Mouse (Mus musculus) ES-Bruce4 (cell line): ENCODE data around the gene Itgb8. TPM values are rescaled to one million over a fixed set of nuclear protein-coding genes. Genes with fewer than 3 reads are reported as not detected.

Source experiments
- H3K27ac ChIP-seq: 2 replicates; pipeline ENCODE4 v1.5.1; 2012; ENCODE audit warnings: low read length, inconsistent platforms; ENCODE audit not compliant: insufficient read depth
- H3K27me3 ChIP-seq: 2 replicates; pipeline ENCODE4 v1.6.1; 2012; ENCODE audit warnings: mild to moderate bottlenecking, low read length, inconsistent platforms; ENCODE audit not compliant: control insufficient read depth, poor library complexity, insufficient read depth, severe bottlenecking
- H3K36me3 ChIP-seq: 2 replicates; pipeline ENCODE4 v1.6.1; 2012; ENCODE audit warnings: inconsistent platforms, mild to moderate bottlenecking, low read length, moderate library complexity; ENCODE audit not compliant: control insufficient read depth, poor library complexity, insufficient read depth, severe bottlenecking
- H3K4me1 ChIP-seq: one replicate; pipeline ENCODE4 v1.8.1; 2011; ENCODE audit warnings: low read length; ENCODE audit not compliant: control insufficient read depth, insufficient read depth
- H3K4me3 ChIP-seq: 2 replicates; pipeline ENCODE4 v1.5.1; 2011; ENCODE audit warnings: low read depth, mild to moderate bottlenecking, low read length
- H3K9ac ChIP-seq: 2 replicates; pipeline ENCODE4 v1.6.1; 2012; ENCODE audit warnings: low read depth, mild to moderate bottlenecking, inconsistent platforms; ENCODE audit not compliant: poor library complexity, severe bottlenecking
- H3K9me3 ChIP-seq: replicated peaks from 2 replicates; pipeline ENCODE4 v1.6.1; 2012; ENCODE audit warnings: mild to moderate bottlenecking, low read length, inconsistent platforms; ENCODE audit not compliant: control insufficient read depth, poor library complexity, insufficient read depth, severe bottlenecking
- CTCF ChIP-seq: IDR thresholded peaks from one replicate; pipeline ENCODE4 v1.8.1; 2011; ENCODE audit warnings: low read depth, low read length
- EP300 ChIP-seq: IDR thresholded peaks from 2 replicates; pipeline ENCODE4 v1.6.1; 2011; ENCODE audit warnings: low read depth, low read length; ENCODE audit not compliant: insufficient read depth
- POLR2A ChIP-seq: IDR thresholded peaks from one replicate; pipeline ENCODE4 v1.8.1; 2011; ENCODE audit warnings: low read length; ENCODE audit not compliant: insufficient read depth
- polyA plus RNA-seq: library from polyadenylated mRNA; stranded (reverse); fragments of >200 nt; gene quantifications from 2 replicates; pipeline ENCODE4 v1.2.4, GENCODE M21; 2011; ENCODE audit warnings: low read depth; ENCODE audit not compliant: missing spikeins, insufficient read depth, insufficient read length

Itgb8 gene
- polyA plus RNA-seq, 1 experiment, result 1.2 TPM

DNA sequence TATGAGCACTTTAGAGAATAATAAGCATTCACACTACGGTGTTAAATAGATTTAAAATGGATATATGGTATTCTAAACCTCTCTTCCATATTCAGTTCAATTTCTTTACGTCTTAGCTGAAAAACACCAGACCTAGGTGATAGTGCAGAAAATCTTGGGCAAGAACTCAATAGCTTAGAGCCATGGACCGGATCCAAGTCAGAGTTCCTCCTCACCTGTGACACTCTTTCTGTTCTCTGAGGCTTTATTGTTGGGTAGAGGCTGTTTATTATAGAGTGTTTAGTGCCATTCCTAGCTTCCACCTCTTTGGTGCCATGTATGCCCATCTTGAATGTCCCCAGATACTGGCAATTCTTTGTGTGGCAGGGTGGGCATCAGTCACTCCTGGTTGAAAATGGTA, 25.9 kb upstream of the Itgb8 start:
- H3K4me3 ChIP-seq, result no peak overlapping the region
- H3K27ac ChIP-seq, result no peak overlapping the region
- no peaks in the 10 kb centered on the region for H3K4me1 ChIP-seq
- no peaks in the 10 kb centered on the region for H3K9me3 ChIP-seq
- no peak overlapping the region for H3K9ac ChIP-seq
- TF ChIP-seq POLR2A (no peak), EP300 (no peak), CTCF (no peak)
- no peaks in the 10 kb centered on the region for H3K27me3 ChIP-seq
- H3K36me3 ChIP-seq, result no peaks in the 10 kb centered on the region

- no peak overlapping the region for H3K27ac ChIP-seq
- H3K27me3 ChIP-seq, result no peaks in the 10 kb centered on the region
- H3K4me1 ChIP-seq, result no peaks in the 10 kb centered on the region
- TF ChIP-seq EP300, result no peak
- no peak for TF ChIP-seq CTCF
- no peak for TF ChIP-seq POLR2A
- H3K36me3 ChIP-seq, result no peaks in the 10 kb centered on the region
- H3K4me3 ChIP-seq, result no peak overlapping the region
- no peak overlapping the region for H3K9ac ChIP-seq
- H3K9me3 ChIP-seq, result no peaks in the 10 kb centered on the region
These were observed 10.0 kb upstream of the Itgb8 start for GRCm38 (mm10) chr12:119248581-119248980.

GRCm38 (mm10) chr12:119241071-119241470, 2.5 kb upstream of the Itgb8 start:
- no peak overlapping the region for H3K4me3 ChIP-seq
- no peaks in the 10 kb centered on the region for H3K36me3 ChIP-seq
- TF ChIP-seq CTCF (no peak), POLR2A (no peak), EP300 (no peak)
- H3K27ac ChIP-seq, result no peak overlapping the region
- H3K4me1 ChIP-seq, result peaks cover 2% of the 10 kb centered on the region
- H3K9ac ChIP-seq, result no peak overlapping the region
- H3K27me3 ChIP-seq, result peaks cover 6% of the 10 kb centered on the region
- H3K9me3 ChIP-seq, result no peaks in the 10 kb centered on the region

DNA sequence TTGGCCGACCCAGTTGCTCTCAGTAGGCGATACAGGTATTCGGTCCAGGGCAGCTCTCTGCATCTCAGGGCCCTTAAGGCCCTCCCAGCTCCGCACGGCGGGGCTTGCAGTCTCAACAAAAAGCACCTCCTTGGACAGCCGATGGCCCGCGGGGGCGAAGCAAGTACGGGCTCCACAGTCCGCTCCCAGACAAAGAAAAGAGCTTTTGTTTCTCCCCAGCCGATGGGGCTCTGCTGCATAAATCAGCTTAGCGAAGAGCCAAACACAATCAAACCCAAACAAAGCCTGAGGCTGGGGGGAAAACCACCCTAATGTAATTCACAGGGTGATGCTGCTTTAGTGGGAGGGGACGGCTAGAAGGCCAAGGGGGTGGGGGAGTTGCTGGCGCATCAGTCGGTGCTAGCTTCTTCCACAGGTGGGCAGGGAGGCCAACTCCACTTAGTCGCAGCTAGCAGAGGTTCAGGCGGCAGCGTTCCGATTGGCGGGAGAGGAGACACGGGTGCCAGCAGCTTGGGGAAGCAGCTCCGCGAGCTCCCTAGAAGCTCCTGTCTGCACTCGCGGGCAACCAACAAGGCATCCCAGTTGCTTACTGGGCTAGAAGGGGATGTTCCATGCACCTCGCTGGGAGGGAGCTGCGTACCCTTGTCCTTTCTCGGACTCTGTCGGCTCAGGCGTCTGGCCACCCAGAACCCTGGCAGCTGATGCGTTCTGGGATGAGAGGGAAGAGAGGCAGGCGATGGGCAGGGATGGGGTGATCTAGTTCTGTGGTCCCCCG, 494 bp downstream of the Itgb8 start:
- no peak overlapping the region for H3K27ac ChIP-seq
- H3K36me3 ChIP-seq, result no peaks in the 10 kb centered on the region
- TF ChIP-seq POLR2A, result no peak
- no peak for TF ChIP-seq EP300
- TF ChIP-seq CTCF, result no peak
- H3K9ac ChIP-seq, result no peak overlapping the region
- peaks cover 6% of the 10 kb centered on the region for H3K27me3 ChIP-seq
- H3K4me3 ChIP-seq, result peak overlapping the region; percentile 64
- H3K9me3 ChIP-seq, result no peaks in the 10 kb centered on the region
- H3K4me1 ChIP-seq, result peaks cover 2% of the 10 kb centered on the region

DNA sequence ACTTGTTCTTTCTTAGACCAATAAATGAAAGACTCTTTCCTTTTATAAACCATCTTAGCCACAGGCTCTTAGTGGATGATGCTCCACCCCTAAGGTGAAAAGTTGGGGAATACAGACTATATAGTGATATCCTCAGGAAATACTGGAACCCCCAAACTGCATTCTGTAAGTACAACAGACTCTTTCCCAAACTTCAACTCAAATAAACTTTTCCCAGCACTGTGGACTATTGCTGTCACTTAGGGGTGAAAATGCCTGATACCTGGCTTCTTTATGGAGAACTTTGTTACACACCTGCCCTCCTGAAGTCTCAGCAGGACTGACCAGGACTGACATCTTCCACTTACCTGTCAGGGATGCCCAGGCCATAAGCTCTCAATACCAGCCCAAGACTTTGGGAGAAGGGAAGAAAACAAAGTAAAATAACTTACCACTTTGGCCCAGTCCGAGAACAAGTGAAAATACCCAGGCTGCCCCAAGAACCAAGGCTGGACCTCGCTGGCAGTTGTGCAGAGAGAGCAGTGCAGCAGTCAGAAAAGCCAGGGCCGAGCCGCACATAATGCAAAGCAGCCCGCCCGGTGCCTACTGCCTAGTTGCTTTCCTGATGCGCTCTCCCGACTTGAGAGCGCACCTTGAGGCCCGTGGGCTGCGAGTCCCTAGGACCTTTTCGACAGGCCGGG, 1.2 kb downstream of the Itgb8 start:
- Histone ChIP-seq H3K9me3 (no peaks in the 10 kb centered on the region), H3K9ac (no peak overlapping the region), H3K27ac (no peak overlapping the region), H3K4me3 (peak overlapping the region; percentile 64), H3K27me3 (peaks cover 6% of the 10 kb centered on the region), H3K4me1 (peaks cover 2% of the 10 kb centered on the region), H3K36me3 (no peaks in the 10 kb centered on the region)
- no peak for TF ChIP-seq EP300

DNA sequence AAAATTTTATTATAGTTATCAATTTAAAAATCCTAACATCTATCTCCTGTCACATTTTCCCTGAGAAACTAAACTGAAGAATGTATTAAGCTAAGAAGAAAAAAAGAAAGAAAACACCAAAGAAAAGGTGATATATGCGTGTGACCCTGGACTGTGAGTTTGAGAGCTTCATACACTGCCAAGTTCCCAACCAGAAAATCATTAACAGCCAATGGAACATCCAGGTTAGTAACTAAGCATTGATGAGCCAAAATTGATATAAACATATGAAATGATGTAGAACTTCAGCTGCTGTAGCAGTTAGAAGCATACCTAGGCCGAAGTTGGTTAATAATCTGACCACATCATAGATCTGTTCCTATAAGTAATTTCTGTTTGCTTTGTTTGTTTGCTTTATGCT, 6.8 kb downstream of the Itgb8 start:
- Histone ChIP-seq H3K9me3 (no peaks in the 10 kb centered on the region), H3K27ac (no peak overlapping the region), H3K9ac (no peak overlapping the region), H3K4me1 (no peaks in the 10 kb centered on the region), H3K27me3 (no peaks in the 10 kb centered on the region; the same call in 1 of the 2 replicates), H3K36me3 (no peaks in the 10 kb centered on the region), H3K4me3 (no peak overlapping the region)
- no peak for TF ChIP-seq POLR2A
